Comparison of ENCODE assay signal across 21 mouse cellular contexts in the genomic region with DNA sequence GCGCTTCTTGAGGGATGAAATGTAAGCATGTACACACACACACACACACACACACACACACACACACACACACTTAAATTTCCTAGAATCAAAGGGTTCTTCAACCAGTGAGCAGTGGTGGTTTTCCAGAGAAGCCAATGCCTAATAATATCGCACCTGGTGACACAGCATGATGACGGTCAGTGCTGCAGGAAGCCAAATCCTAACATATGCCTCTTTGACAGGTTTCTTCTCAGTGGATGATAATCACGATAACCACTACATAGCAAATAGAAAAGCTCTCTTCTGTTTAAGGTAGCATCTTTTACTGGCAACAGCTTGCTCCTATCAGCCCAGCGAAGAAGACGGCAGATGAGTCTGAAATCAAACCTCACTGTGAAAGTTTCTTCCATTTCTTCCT. TPM values are rescaled to one million over a fixed set of nuclear protein-coding genes. Genes with fewer than 3 reads are reported as not detected.
DNase-seq lines count a peak whose midpoint lies in the region; ATAC-seq and TF ChIP-seq lines count a peak whose summit lies in the region.
"Had no signal": no experiment of that assay in that cellular context is flagged by ENCODE, and none has a peak within 500 bp of the region (broad histone marks: within the 10 kb centered on the region; RNA-seq: fewer than 3 reads in every experiment).

No protein-coding gene starts in this region.

- H3K9ac ChIP-seq in midbrain, postnatal 0 days (replicated peaks; ENCODE audit: low read length, poor library complexity, severe bottlenecking), result no peak overlapping the region
- H3K9ac ChIP-seq in midbrain, embryonic 13.5 days (replicated peaks), result no peak overlapping the region
- H3K9ac ChIP-seq: heart, embryonic 15.5 days; hindbrain, embryonic 14.5 days had no signal

- 87% methylated on average over 6 of the region's 6 CpGs for WGBS in midbrain, postnatal 0 days
- 91% methylated on average over 6 of the region's 6 CpGs for WGBS in midbrain, embryonic 13.5 days

- no peak overlapping the region for H3K4me3 ChIP-seq in midbrain, postnatal 0 days (ENCODE audit: low read depth, low read length)
- H3K4me3 ChIP-seq in midbrain, embryonic 13.5 days (replicated peaks), result no peak overlapping the region
- H3K4me3 ChIP-seq: embryonic facial prominence, embryonic 10.5 days; heart, adult 2 months; heart, embryonic 15.5 days had no signal

- H3K27me3 ChIP-seq in midbrain, postnatal 0 days (ENCODE audit: insufficient read depth, low read length), result no peaks in the 10 kb centered on the region
- no peaks in the 10 kb centered on the region for H3K27me3 ChIP-seq in midbrain, embryonic 13.5 days
- H3K27me3 ChIP-seq: heart, embryonic 15.5 days had no signal

- H3K36me3 ChIP-seq in midbrain, postnatal 0 days (ENCODE audit: insufficient read depth, low read length), result peaks cover 18% of the 10 kb centered on the region; the same call in 1 of the 2 replicates
- peaks cover 51% of the 10 kb centered on the region for H3K36me3 ChIP-seq in midbrain, embryonic 13.5 days

- H3K4me1 ChIP-seq in midbrain, postnatal 0 days (ENCODE audit: insufficient read depth, low read length), result no peaks in the 10 kb centered on the region
- no peaks in the 10 kb centered on the region for H3K4me1 ChIP-seq in midbrain, embryonic 13.5 days (replicated peaks)
- H3K4me1 ChIP-seq: embryonic facial prominence, embryonic 10.5 days; heart, embryonic 15.5 days had no signal

- TF ChIP-seq CTCF in midbrain, postnatal 0 days (IDR thresholded peaks at IDR 0.05), result no peak

- no peak overlapping the region for H3K27ac ChIP-seq in midbrain, postnatal 0 days (ENCODE audit: low read depth, low read length)
- H3K27ac ChIP-seq in midbrain, embryonic 13.5 days, result no peak overlapping the region
- H3K27ac ChIP-seq: embryonic facial prominence, embryonic 10.5 days; heart, adult 2 months; heart, embryonic 15.5 days; hindbrain, embryonic 14.5 days had no signal

- 0 out of 2 replicates have a peak, but pooled peaks have one; percentile 23 for ATAC-seq in midbrain, postnatal 0 days (ENCODE audit: low FRiP score)
- ATAC-seq in midbrain, embryonic 13.5 days, result no peak
- no peak for ATAC-seq in megakaryocyte-erythroid progenitor cell, adult 5-6 weeks (replicated peaks; ENCODE audit: low FRiP score, low TSS enrichment, poor library complexity, severe bottlenecking)
- ATAC-seq: forebrain, embryonic 14.5 days; intestine, postnatal 0 days had no signal

- no peaks in the 10 kb centered on the region for H3K9me3 ChIP-seq in midbrain, postnatal 0 days (ENCODE audit: low read length)
- H3K9me3 ChIP-seq in midbrain, embryonic 13.5 days, result no peaks in the 10 kb centered on the region
- H3K9me3 ChIP-seq: embryonic facial prominence, embryonic 10.5 days; heart, embryonic 15.5 days had no signal

- no peak for DNase-seq in midbrain, postnatal 0 days (ENCODE audit: low spot score)
- DNase-seq in cerebellum, adult 18-20 months, result peak; percentile 48 to 66
- DNase-seq in cerebellum, adult 9-11 months, result peak; percentile 70
- DNase-seq in cerebellum, postnatal 36 days, result peak; percentile 45
- DNase-seq in adrenal gland, adult (ENCODE audit: inconsistent age in 2 of 2, low spot score in 1 of 2), result no peak
- DNase-seq in adrenal gland, postnatal 10 days, result no peak
- DNase-seq: adrenal gland, adult 8-10 months; gastrocnemius, postnatal 10 days; heart, adult 2 months; heart, postnatal 14 days; kidney, adult 8-10 months had no signal

- H3K4me2 ChIP-seq in midbrain, postnatal 0 days (ENCODE audit: low read depth, low read length, poor library complexity, severe bottlenecking), result no peak overlapping the region
- no peak overlapping the region for H3K4me2 ChIP-seq in midbrain, embryonic 13.5 days (replicated peaks)
- H3K4me2 ChIP-seq: heart, embryonic 11.5 days; heart, embryonic 15.5 days; hindbrain, embryonic 14.5 days had no signal

RNA-seq across cellular contexts. Expression of gene Mrap2, which starts 53.9 kb away (rescaled TPM):
- total RNA-seq in midbrain, postnatal 0 days (2014; rRNA removed), result 3.7 and 4.3 TPM in 2 replicates
- 4.2 and 4.8 TPM in 2 replicates for polyA plus RNA-seq in midbrain, postnatal 0 days (2015; fragmentation: Nextera tagmentation; extraction: Ambion mirVana)
- polyA plus RNA-seq in midbrain, embryonic 13.5 days (2015; fragmentation: Nextera tagmentation; extraction: Ambion mirVana), result 0.47 and 0.54 TPM in 2 replicates
- total RNA-seq in megakaryocyte-erythroid progenitor cell, adult 5-6 weeks (2014; fragmentation: Nextera tagmentation), result not detected in 2 replicates
- total RNA-seq in megakaryocyte-erythroid progenitor cell, adult 5-6 weeks (2017), result not detected in 2 replicates
- 1 to 10 TPM; 2.4 to 2.7 TPM for total RNA-seq in adrenal gland, postnatal 10 days (2021)
- total RNA-seq: ES-E14; hematopoietic stem cell, adult 5-6 weeks had no signal
- polyA plus RNA-seq: embryonic facial prominence, embryonic 10.5 days; heart, embryonic 11.5 days; heart, embryonic 15.5 days had no signal

RNA-seq across cellular contexts. Expression of gene Cep162, which starts 57.3 kb away (rescaled TPM):
- total RNA-seq in midbrain, postnatal 0 days (2014; rRNA removed), result 6.5 and 7.0 TPM in 2 replicates
- polyA plus RNA-seq in midbrain, postnatal 0 days (2015; fragmentation: Nextera tagmentation; extraction: Ambion mirVana), result 3.1 and 4.0 TPM in 2 replicates
- 8.8 and 9.0 TPM in 2 replicates for polyA plus RNA-seq in midbrain, embryonic 13.5 days (2015; fragmentation: Nextera tagmentation; extraction: Ambion mirVana)
- 11.4 and 14.5 TPM in 2 replicates for total RNA-seq in megakaryocyte-erythroid progenitor cell, adult 5-6 weeks (2014; fragmentation: Nextera tagmentation)
- total RNA-seq in megakaryocyte-erythroid progenitor cell, adult 5-6 weeks (2017), result 11.2 and 17.2 TPM in 2 replicates
- 1 to 10 TPM; 3.8 to 7.2 TPM for total RNA-seq in adrenal gland, postnatal 10 days (2021)

Comparison
In these comparisons a context has a peak if more than half of its experiments do, and no peak if none do; other contexts are left out.
1. DNase-seq: peak in cerebellum, adult 18-20 months (2 of 2), cerebellum, adult 9-11 months (single experiment) and cerebellum, postnatal 36 days (2 of 2); none in midbrain, postnatal 0 days (single experiment), adrenal gland, adult (0 of 2) and adrenal gland, postnatal 10 days (single experiment).